Mouse (Mus musculus) CH12.LX (cell line): ENCODE measurements around the gene Htra2.

Experiments used
- CTCF ChIP-seq, 2 experiments: IDR thresholded peaks in 1 of 2; conservative IDR thresholded peaks in 1 of 2; 2 replicates each; pipeline ENCODE4 v1.5.1; 2011 to 2012; ENCODE audit warnings: low read depth in 2 of 2, low read length in 2 of 2, improper control_type of control experiment in 1 of 2, inconsistent platforms in 1 of 2, mild to moderate bottlenecking in 1 of 2, moderate library complexity in 1 of 2
- EP300 ChIP-seq: IDR thresholded peaks from 2 replicates; pipeline ENCODE4 v1.6.1; 2011; ENCODE audit warnings: low read length, improper control_type of control experiment
- IRF4 ChIP-seq: IDR thresholded peaks from 2 replicates; pipeline ENCODE4 v1.6.1; 2014; ENCODE audit warnings: low read depth, mild to moderate bottlenecking, inconsistent platforms, low read length, improper control_type of control experiment
- MAX ChIP-seq: IDR thresholded peaks from 2 replicates; pipeline ENCODE4 v1.6.1; 2011; ENCODE audit warnings: low read length, improper control_type of control experiment
- POLR2A ChIP-seq: IDR thresholded peaks from 2 replicates; pipeline ENCODE4 v1.6.1; 2011; ENCODE audit warnings: low read depth, mild to moderate bottlenecking, improper control_type of control experiment, low read length
- USF1 ChIP-seq: IDR thresholded peaks from 2 replicates; pipeline ENCODE4 v1.6.1; 2014; ENCODE audit warnings: low read depth, mild to moderate bottlenecking, inconsistent platforms, low read length, improper control_type of control experiment

- no peak for TF ChIP-seq POLR2A
- TF ChIP-seq EP300: no peak
- TF ChIP-seq MAX: no peak
- no peak for TF ChIP-seq USF1
- TF ChIP-seq CTCF (conservative IDR thresholded peaks at IDR 0.05 in 1 of 2, IDR thresholded peaks at IDR 0.05 in 1 of 2; ENCODE audit: low read depth in 2 of 2, low read length in 2 of 2): no peak
- no peak for TF ChIP-seq IRF4
Observed at GRCm38 (mm10) chr6:83031111-83031510, 24.0 kb downstream of the Htra2 start.
